Mouse (Mus musculus): Measurements from ENCODE around the gene Pik3cb.

Pik3cb gene

DNA sequence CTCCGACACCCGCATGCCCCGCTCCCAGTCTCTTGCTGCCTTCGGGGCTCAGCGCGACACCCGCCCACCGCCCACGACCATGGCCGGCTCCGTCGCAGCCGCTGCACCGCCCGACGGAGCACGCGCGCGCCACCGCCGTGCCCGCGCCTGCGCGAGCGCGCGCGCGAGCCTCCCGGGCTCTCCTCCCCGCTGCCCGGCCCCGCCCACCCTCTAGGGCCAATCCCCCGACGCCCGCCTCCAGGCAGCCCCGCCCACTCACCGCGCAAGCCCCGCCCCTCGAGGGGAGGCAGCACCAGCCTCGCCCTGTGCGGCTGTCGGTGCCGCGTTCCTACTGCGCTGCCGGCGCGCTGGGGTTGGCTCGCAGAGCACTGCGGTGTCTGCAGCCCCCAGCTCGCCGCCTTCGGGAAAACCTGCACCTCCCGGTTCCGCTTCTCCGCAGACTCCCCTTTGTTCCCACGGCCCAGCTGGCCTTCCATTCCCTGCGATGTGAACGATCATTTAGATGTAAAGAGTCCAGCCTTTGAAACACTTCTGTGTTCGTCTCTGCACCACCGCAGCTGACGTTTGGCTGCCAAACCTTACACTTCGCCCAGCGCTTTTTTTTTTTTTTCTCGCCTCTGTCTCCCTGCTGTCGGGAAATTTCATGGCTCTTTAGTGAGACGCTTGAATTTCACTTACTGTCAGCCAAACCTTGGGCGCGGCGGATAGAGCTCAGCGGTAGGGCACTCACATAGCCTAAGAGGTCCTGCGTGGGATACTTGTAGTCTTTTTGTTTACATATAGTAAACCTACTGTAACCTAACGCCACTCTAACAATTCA is at the start of gene Pik3cb:
TSS of gene Pik3cb (minus strand) at position 559 of the 820 bp plus-strand sequence.
- DNase-seq (ENCODE audit: low spot score), result peak; percentile 99

DNA sequence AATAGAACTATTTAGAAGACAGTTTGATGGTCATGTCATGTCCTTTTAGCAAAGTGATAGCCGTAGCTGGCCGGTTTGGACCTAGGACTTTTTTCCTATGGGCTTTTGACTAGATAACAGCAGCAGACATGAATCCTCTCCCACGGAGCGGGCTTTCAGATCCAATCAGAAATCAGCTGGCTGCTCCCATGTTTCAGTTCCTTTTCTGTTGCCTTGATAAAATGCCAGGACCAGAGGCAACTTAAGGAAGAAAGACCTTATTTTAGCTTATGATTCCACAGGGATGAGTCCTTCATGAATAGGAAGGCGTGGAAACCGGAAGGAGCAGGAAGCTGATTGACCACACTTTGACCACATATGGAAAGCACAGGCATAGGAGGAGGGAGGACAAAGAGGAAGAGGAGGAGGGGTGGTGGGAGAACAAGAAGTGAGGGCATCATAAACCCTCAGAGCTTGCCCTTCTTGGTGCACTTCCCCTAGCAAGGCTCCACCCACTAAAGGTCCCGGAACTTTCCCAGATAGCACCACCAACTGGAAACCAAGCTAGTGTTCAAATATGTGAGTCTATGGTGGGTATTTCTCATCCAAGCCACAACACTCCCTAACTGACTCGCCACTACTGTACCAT is 42.7 kb upstream of the Pik3cb start:
- no peak for DNase-seq (ENCODE audit: low spot score)

DNA sequence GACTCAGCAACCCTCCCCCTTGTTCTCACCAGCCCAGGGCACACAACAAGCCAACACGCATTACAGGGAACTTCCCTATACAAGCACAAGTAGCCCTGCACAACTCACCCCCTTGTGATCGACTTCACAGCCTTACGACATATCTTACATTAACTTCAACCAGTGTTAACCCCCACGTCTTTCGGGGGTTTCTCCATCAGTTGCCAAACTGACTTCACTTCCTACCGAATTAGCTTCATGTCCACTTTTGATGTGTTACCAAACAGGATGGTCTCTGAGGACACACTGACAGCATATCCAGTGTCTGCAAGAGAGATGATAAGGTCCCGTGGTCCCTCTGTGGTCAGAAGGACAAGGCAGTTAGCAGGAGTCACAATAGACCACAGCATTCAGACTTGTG is 41.7 kb upstream of the Pik3cb start:
- no peak for DNase-seq (ENCODE audit: low spot score)

DNA sequence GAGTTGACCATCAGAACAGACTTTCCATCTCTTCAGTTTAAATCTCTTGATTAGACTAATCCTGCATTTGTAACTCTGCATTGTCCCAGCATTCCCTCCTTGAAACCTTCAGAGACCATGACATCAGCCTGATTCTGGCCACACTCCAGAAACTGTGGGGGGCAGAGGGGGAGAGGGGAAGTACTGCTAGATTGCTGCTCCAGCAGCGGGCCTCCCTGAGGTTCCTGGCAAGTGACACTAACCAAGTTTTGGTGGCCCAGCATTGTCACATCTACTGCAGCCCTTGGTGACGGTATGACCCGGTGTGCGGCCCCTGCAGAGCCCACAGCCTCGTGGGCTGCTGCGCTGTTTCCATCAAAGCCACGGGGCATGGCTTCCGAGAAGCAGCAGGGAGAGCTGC is 39.9 kb upstream of the Pik3cb start:
- no peak for DNase-seq (ENCODE audit: low spot score)

DNA sequence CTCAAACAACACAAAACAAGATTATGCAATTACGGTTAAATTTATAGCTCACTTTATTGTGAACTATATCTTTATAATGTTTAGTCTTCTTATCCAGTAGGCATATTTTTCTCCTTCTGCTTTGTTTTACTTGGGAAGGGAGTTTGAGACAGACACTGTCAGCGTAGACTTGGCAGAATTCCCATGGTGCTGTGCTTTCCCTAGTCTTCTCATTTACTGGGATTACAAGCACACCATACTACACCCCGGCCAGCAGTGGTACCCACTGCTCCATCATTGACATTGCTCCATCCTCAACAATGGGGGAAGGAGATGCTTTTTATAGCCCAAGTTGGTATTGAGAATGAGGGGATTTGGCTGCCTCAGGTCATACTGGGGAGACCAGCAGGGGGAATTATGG is 38.3 kb upstream of the Pik3cb start:
- DNase-seq (ENCODE audit: low spot score), result no peak

DNA sequence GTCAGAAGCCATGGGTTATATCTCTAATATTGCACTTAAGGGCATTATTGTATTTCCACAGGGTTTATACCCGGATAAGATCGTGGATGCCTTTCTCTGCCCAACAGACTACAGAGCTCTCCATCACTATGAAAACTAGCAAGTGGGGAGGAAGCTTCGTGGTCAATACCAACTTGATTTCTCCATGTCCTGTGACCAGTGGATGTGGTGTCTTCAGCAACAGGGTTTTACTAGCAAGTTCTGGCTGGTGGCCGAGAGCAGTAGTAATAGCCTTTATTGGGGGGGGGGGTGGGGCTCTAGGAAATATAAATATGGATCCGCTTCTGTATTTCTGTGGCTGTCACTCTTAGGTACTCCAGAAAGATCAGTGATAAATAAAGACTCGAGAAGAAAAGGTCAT is 35.4 kb upstream of the Pik3cb start:
- no peak for DNase-seq (ENCODE audit: low spot score)

DNA sequence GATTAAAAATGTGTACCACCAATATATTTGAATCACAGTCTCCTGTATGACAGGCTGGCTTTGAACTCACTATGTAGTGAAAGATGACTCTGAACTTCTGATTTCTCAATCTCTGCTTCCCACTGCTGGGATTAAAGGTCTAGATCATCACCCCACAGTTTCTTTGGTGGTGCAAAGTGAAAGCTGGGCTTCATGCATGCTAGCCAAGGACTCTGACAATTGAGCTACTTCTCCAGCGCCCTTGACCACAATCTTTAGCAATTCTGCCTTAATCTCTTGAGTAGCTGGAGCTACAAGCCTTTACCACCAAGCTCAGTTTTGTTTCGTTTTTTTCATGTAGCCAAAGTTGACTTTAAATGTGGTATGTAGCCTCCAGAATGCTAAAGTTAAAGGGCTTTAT is 32.4 kb upstream of the Pik3cb start:
- DNase-seq (ENCODE audit: low spot score), result no peak

DNA sequence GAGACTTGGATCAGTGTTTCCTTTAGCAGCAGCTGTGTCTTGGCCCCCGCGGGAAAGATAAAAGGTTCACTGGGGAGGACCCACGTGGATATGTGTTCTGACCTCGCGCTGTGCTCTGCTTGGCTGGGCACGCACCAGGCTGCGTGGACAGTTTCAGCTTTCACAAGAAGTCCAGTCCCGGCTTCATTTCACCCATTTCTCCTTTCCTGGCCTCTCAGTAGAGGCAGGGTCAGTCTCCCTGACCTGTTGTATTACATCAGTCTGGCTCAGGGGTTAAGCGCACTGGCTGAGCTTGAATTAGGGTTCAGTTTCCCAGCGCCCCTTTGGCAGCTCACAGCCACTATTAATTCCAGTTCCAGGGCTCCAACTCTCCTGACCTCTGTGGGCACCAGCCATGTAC is 30.8 kb upstream of the Pik3cb start:
- no peak for DNase-seq (ENCODE audit: low spot score)

DNA sequence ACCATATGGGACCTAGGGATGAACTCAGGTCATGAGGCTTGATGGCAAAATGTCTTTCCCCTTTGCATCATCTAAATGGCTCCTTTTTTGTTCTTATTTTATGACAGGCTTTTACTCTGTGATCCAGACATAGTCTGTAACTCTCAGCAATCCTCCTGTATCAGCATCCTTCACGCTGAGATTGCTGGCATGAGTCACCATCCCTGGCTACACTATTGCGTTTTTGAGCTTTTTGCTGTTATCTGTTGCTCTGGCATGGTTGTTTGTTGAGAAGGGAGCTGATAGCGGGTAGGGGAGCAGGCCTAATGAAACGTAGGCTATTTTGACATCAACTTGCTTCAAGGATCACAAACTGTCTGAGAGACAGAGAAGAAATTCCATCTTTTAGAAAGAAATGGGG is 28.6 kb upstream of the Pik3cb start:
- no peak for DNase-seq (ENCODE audit: low spot score)

DNA sequence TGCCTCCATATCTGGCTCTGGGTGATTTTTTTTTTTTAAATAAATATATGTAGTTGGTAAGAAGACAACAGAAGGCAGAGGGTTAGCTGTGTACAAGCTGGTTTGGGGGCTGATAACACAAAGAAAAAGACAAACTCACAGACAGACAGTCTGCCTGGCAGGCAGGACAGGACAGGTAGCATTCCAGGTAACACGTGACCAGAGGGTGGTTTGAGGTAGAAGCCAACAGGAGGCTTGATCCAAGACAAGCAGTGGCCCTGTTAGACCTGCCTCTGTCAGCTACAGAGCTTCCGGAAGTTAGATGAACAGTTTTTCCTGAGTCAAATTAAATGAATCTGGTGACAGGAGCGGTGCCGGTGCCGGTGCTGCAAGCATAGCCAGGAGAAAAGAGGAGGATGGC is 26.5 kb upstream of the Pik3cb start:
- DNase-seq (ENCODE audit: low spot score), result peak; percentile 76

DNA sequence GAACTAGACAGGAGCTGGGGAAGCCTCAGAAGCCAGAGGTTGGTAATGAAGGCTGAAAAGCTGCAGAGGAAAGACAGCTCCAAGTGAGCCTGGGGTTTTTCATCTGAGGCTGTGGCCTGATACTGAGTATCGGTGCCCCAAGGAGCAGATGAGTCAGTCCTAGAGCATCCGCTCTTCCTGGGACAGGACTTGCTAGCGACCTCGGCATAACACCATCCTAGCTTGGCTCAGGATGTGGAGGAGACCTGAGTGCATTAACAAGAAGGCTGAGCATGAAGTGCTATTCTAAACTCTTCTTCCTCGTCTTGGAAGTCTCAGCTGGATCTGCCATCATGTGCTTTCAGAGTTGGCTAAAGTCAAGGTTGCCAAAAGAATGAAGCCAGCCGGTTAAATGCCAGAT is 25.5 kb upstream of the Pik3cb start:
- DNase-seq (ENCODE audit: low spot score), result no peak

DNA sequence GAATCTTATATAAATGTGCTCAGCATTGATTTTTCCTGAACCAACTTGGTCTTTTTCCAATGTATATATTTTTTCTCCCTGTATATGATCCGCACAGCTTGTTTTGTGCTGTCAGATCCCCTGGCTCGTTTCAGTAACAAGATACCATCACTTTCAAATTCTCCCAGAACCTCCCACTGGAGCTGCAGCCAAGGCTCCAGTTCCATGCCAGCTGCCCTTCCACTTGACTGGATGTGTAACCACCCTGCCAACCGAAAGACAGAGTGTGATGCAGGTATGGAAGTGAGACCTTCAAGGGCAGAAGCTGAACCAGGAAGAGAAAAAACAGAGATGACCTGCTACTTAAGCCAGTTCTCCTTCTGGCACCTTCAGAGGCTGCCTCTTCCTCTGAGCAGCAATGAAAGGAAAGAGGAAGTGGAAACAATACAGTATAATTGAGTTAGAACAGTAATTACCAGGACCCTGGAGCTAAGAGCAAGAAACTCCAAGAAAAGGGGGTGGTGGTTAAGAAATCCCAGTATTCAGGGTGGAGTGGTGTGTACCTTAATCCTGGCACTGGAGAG is 24.3 kb upstream of the Pik3cb start:
- DNase-seq (ENCODE audit: low spot score), result peak; percentile 53

DNA sequence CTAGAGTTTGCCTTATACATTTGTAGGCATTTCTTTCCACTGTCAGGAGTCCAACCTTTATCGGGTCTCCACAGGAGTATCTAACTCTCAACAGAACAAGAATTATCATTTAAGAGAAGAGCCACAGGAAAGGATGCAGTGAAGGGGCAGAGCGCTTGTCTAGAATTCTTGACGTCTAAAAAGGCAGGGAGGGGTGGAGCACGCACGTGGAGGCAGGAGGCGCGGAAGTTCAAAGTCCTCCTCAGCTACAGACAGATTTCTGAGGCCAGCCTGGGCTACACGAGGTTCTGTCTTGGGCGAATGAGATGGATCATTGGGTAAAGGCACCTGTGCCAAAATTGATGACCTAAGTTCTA is 23.7 kb upstream of the Pik3cb start:
- DNase-seq (ENCODE audit: low spot score), result no peak

DNA sequence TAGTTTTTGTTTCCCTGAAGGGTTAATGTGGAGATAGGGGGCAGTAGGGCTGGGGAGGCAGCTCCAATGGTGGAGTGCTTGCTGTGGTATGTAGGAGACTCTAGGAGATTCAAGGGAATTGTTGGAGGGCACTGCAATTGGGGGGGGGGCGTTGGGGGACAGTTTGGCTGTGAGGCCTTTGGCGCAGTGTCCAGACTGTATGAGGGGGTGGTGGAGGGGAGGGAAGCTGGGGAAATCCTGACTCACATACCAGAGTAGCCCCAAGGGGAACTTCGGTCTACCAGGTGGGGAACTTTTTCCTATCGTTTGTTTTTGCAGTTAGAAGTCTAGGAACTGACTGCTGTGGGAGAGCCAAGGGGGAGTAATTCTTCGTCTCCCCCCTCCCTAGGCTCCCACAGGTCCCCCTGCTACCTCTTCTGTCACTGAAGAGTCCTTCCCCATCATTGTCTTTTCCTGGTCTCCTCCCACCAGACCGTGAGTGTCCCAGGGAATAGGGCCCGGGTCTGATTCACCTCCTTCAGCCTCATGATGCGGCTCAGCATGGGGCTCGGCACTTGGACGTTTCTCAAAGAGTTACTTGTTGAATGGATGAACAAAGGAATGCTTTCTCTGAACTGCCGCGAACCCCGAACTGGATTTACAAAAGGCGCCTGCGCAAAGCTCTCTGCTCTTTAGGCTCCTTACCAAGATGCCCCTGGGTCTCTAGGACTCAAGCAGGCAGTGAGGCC is 23.2 kb upstream of the Pik3cb start:
- no peak for DNase-seq (ENCODE audit: low spot score)

DNA sequence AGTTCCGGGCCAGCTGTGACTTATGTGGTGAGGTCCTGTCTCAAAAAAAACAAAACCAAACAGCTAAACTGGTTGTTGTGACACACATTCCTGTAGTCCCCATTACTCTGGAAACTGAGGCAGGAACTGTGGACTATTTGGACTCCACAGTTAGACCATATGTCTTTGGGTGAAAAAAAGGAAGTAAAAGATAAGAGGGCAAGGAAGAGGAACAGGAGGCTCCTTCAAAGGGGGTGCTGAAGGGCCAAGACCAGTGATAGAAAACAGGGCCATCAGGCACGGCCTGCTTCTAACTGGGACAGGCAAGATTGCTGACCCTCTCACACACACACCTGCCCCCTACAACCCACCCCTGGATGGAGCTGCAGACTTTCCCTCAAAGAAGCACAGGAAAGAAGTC is 22.4 kb upstream of the Pik3cb start:
- DNase-seq (ENCODE audit: low spot score), result no peak

DNA sequence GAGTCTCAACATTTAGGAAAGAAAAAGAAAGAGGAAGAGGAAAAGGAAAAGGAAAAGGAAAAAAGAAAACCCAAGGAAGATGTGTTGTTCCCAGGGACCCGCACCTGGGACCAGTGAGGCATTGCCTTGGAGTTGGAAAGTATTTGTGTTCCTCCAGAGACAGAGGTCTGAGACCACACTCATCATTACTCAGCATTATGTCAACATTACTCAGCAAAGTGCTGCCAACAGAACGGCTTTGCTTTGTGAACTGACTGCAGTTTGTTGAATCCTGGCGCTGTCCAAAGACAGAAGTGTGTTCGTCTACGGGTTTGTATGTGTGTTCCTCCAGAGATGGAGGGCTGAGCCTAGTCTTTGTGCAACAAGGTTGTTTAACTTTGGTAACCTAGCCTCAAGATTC is 20.4 kb upstream of the Pik3cb start:
- DNase-seq (ENCODE audit: low spot score), result no peak

DNA sequence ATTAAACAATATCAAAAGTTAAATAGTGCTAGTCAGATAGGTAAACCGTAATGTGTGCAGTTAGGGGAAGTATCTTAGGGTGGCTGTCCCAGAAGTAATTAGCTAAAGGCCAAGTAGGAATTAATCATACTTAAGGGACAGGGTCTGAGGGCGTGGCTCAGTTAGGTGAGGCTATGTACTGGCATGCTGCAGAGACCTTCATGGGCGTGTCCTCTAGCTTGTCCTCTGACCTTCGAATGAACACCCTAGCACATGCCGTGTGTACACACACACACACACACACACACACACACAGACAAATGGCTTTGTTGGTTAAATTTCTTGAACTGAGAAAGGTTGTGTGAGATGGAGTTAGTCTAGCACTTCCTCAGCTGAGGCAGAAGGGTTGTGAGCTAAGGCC is 19.5 kb upstream of the Pik3cb start:
- DNase-seq (ENCODE audit: low spot score), result no peak

DNA sequence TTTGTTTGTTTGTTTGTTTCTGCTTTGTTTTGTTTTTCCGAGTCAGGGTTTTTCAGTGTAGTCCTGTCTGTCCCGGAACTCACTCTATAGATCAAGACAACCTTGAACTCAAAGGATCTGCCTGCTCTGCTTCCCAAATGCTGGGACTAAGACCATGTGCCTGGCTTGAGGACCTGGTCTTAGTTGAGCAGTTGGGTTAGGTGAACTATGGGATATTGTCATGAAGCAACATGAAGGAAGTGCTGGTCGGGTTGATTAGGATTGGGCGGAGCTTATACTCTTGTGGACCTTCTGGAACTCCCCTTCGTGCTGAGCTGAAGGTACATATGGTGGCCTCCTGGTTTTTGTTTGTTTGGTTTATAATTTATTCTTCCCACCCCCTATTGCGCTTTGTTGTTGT is 18.3 kb upstream of the Pik3cb start:
- no peak for DNase-seq (ENCODE audit: low spot score)

DNA sequence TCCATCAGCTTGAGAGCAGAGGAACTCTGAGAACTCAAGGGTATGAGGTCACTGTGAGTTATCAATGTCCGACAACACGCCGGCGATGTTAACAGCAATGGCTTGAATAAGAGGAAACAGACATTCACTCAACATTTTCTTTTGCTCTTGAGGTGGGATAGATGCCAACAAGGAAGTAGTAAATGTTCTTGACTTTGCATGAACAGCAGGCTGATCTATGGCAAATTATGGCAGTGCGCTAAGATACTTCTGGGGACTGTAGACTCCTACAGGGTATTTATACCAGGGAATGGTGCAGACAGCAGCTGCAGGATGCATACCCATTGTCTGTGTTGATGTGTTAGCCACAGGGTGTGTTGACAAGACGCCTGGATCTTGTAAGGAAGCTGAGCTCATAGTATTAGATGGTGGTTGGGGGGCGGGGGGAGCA is 17.8 kb upstream of the Pik3cb start:
- DNase-seq (ENCODE audit: low spot score), result no peak

DNA sequence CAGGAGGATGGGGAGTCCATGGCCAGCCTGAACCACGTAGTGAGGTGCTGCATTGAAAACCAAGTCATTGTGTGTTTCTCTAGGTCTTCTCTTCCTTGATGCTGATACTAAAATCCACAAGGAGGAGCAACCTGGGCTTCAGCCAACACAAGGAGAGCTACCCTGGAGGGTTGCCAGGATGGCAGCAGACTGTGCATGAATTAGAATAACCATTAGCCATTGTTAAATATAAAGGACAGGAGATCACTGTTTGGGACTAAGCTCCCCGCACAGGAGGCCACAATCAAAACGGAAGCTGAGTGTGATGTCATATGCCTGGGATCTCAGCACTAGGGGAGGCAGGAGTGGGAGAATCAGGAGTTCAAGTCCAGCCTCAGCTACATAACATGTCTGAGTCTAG is 13.2 kb upstream of the Pik3cb start:
- peak; percentile 29 for DNase-seq (ENCODE audit: low spot score)

DNA sequence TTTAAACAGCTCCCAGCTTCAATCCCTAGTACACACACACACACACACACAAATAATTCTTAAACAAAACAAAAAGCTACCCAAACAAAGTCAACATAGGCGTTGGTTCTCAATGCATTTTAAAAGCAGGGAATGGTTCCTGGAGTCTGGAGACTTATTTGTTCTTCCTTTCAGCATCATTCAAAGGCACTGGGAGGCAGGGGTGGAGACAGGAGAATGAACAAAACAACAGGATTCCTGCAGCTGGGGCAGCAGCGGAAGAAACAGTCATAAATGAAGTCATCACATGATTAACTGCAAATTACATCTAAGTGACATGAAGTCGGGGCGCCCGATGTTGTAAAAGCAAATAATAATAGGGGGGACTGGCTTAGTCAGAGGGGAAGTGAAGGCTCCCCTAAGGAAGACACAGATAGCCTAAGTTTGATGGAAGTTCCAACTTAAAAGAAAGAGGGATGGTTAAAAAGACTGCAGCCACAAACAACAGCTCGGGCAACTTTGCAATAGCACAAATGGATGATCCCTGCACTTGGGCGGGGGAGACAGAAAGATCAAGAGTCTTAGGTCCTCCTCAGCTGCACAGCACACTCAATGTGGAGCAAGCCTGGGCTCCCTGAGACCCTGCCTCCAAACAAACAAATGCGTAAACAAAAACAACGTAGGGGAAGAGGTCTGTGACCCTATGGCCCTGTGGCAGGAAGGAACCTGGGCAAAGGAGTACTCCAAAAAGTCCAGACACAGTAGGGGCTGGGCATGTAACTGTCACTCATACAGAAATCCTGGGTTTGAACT is 12.5 kb upstream of the Pik3cb start:
- DNase-seq (ENCODE audit: low spot score), result no peak
